Mouse (Mus musculus) cerebellum, postnatal 10 days (tissue): ENCODE data around the gene Slc5a4b.
A peak's percentile ranks its signal among the peaks of the same experiment; 100 is the strongest.
"Not testable (repeated sequence)": the region's sequence is repeated elsewhere in the genome, so short reads cannot be mapped to it uniquely, and the experiment has no call there.

Experiments
- DNase-seq, 2 experiments: peaks; one replicate each; pipeline ENCODE4 v3.0.0; 2021; ENCODE audit warnings: mixed read lengths in 2 of 2

The Slc5a4b gene

DNA sequence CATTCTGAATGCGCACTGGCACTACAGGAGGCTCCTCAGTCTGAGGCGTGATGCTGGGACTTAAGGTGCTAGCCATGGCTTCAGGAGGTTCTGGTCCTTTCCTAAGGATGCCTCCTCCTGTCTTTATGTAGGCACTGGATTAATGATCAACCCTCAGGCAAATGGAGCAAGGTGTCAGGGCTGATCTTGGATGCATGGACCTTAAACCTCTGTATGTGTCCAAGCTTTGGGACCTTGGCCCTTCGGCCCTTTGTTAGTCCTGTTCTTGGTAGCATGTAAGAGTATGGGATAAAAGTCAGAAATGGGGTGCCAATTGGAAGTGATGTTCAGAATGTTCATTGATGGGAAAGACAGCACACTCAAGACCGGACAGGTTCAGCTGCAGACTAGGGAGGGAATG is at the start of gene Slc5a4b:
Slc5a4b (minus strand) TSS at position 101 of the 400 bp plus-strand sequence.
- DNase-seq: no peak

DNA sequence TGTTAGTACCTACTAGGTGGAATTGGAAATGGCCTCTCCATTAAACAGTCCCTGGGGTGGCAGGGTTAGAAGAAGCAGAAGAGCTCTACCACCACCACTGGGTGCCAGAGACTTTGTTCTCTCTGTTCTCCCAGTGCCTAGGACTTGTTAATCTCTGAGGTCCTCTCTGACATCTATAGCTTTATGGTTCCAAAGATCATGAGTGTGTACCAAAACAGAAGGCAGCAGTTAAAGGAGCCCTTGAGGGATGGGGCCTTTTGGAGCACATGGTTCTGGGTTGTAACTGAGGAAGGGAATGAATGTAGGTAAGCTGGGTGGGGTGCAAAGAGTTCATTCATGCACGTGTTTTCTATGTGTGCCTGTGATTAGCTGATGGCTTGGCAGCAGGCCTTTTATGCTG is 47.2 kb upstream of the Slc5a4b start:
- DNase-seq: no peak

DNA sequence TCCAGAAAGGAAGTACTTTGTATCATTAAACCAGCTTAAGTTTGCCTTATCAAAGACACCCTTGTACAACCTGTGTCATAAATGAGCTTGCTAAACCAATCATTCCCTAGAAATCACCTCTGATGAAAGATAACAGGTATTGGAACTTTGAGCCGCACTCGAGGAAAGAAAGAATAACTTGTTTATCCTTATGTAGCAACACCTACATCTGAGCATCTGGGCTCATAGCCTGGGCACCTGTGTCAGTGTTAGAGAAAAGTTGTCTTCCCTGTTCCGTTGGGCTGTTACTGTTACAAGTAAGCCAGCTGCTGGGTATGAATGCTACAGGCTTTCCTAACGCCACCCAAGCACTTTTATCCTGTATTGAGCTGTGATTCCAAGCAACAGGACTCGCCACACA is 46.8 kb upstream of the Slc5a4b start:
- no peak for DNase-seq

DNA sequence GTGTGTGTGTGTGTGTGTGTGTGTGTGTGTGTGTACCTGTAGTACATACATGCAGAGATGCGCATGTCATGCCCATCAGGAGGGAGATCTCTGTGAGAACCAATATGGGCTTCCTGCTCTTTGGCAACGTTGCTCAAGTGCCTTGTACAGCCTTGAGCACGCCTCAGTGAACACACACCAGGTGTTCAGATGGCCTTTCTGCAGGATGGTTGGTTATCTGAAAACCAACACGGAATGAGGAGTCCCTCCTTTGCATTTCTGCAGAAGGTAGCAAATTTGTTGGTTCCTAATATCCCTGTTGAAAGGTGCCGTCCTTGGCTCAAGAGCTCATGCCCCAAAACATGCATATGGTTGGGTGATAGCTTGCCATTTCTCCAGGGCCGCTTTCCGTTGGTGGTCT is 45.1 kb upstream of the Slc5a4b start:
- DNase-seq: peak; percentile 57 to 65

DNA sequence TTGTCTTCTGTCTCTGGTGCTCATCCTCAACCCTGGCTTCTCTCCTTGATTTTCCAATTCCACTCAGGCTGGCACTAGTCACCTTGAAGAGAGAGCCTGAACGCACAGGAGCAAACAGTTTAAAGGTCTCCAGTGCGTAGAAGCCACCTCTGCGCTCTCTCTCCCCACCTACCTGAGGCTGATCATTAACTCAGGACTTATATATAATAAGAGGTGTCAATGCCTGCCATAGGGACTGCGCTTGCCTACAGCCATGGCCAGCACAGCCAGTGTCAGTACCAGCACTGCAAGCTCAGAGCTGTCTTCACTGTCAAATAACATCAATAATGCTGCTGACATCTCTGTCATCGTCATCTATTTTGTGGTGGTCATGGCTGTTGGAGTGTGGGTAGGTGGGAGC is 36.5 kb upstream of the Slc5a4b start, which contains the start of gene Slc5a4a:
Slc5a4a (plus strand) TSS at position 174 of the 400 bp plus-strand sequence.
- no peak for DNase-seq

DNA sequence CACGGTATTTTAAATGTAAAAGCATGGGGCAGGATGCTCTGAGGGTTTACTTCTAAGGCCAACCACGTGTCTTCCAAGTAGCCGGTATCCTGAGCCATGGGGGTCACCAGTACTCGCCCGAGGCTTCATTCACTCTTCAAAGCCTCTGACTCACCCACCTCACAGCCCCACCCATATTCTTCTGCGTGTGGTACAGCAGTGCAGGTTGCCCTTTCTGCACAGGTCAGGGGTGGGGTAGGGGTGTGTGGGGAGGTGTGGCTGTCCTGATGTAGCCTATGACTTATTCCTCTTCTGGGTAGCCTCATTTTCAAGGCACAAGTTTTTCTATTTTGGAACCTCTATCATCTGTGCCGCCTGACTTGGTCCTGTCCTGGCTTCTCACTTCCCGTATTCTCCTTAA is 36.1 kb upstream of the Slc5a4b start:
- DNase-seq: no peak

DNA sequence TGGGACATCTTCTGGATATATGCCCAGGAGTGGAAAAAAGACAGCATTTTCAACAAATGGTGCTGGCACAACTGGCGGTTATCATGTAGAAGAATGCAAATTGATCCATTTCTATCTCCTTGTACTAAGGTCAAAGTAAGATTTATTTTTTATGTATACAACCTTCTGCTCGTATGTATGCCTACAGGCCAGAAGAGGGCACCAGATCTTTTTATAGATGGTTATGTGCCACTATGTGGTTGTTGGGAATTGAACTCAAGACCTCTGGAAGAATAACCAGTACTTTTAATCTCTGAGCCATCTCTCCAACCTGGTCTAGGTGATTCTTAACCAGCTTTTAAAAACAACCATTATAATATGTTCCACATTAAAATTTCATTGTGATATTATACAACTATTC is 25.6 kb upstream of the Slc5a4b start:
- no peak for DNase-seq

DNA sequence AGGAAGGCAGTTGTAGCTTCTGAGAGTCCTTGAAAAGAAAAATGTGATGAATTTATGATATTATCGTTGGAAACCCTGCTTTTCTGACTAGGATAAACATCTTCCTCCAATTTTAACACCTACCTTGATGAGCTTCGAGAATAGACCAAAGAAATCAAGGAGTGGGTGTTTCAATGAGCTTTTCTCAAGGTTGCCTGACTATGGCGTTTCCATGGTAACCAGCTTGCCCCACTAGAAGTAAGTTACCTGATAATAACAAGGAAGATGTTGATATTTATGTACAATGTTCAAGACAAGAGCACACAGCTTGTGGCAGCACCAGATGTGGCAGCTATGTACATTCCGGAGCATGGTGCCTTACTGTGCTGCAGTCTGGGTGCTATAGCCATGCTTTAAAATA is 21.7 kb upstream of the Slc5a4b start:
- no peak for DNase-seq

DNA sequence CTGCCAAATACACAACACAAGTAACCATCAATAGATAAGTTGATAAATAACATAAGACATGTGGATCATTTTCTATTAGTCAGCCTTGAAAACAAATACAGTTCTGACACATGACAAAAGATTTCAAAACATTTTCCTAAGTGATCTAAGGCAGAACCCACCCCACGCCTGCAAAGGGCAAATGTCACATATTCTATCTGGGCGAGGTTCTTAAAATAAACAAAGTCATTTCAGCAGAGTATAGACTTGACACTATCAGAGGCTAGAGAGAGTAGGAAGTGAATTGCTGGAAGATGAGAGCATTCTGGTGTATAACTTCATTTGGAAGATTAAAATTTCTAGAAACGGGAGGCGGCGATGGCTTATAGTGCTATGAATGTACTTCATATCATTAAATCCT is 10.7 kb upstream of the Slc5a4b start:
- no peak for DNase-seq

DNA sequence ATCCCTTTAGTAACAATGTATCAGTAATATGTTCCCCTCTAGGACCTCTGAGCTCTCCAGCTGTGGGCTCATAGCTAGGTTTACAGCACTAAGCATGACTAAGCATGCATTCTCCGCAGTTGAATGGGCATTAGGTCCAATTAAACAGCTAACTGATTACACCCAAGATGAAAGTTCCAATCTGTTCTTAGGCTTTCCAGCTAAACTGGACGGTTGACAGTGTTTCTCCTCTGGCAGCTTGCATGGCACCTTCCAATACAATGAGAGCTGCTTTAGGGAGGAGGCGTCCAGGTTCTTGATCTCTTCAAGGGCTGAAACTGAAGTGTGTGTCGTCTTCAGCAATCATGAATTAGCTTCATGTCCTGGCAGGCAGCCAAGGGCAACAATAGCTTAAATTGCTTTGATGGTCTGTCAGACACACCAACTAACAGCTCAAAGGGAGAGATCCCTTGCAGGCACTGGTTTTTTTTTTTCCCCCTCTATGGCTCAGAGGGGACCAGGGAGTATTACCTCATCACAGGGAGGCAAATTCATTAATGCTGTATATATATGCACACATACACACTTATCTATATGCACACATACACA is 9.5 kb upstream of the Slc5a4b start:
- peak in 1 of 2 experiments; percentile 11 for DNase-seq

DNA sequence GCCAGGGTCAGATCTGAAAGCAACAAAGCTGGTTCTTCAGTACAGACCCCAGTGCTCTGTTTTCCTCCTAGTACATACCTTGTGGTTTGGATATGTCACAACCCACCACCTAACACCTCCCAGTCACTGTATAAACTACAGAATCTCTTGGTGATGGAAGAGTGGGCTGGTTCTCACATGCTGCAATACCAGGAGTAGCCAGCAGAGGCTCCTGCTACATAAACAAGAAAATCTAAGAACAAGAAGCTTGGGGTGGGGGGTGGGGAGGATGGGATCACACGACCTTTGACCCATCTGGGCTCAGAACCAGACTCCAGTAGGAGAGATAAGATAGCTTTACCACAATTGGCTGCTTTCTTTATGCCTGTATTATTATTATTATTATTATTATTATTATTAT is 8.0 kb upstream of the Slc5a4b start:
- peak; percentile 28 to 40 for DNase-seq

DNA sequence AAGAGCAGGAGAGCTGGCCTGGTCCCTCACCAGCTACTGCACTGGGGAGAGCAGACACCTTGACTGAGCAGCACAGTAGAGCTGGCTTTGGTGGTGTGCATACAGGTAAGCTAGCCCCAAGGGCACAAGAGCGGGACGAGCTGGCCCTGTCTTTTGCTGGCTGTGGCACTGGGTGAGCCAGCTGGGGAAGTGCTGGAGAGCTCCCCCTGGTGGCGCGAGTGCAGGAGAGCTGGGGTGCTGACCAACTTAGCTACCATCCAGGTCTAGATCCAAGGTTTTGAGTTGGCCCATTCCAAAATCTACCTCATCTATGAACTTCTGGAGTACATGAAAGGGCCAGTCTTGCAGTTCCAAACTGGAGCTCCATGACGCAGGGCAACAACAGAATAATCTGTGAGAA is 7.2 kb upstream of the Slc5a4b start:
- peak; percentile 61 to 65 for DNase-seq

DNA sequence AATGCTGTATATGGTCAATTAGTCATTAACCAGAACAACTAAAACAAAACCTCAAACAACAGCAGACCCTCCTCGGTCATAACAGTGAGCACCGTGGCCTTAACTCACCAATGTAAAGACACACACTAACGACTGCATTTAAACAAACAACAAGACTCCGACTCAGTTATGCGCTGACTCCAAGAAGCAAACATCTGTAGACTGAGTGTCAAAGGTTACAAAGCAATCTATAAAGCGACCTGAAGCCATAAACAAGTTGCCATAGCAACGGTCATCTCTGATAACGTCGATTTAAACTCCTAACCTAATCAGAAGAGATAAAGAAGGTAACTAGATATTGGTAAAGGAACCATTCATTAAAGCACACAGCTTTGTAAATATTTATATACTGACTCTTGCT is 13.4 kb downstream of the Slc5a4b start:
- no peak for DNase-seq

DNA sequence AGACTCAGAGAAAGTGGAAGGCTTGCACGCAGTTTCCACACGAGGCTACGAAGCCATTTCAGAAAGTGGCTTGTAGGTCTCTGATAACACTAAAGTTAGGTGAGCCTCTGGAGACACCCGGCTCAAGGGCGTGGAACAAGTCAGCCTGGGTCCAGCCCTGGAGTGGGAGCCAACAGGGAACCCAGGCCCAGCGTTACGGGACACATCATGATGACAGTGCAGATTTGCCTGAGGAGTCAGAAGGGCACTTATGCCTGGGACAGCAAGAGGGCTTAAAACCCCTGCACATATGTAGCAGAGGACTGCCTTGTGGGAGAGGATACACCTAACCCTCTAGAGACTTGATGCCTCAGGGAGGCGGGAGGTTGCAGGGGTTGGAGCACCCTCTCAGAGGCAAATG is 14.2 kb downstream of the Slc5a4b start:
- DNase-seq: no peak

DNA sequence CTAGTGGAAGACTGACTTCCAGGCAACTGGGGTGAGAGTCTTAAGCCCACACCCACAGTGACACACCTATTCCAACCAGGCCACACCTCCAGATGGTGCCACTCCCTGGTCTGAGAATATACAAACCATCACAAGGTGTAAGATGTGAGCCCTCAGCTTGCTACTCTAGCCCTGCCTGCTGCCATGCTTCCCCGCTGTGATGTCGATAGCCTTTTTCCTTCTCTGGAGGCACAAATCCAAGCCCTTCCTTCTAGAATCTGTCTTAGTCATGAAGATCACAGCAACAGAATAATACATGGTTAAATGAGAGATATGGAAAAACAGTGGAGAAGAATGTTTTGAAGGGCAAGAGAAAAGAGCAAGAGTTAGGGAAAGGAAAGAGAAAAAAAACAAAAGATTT is 33.8 kb downstream of the Slc5a4b start:
- DNase-seq: not testable (repeated sequence)

DNA sequence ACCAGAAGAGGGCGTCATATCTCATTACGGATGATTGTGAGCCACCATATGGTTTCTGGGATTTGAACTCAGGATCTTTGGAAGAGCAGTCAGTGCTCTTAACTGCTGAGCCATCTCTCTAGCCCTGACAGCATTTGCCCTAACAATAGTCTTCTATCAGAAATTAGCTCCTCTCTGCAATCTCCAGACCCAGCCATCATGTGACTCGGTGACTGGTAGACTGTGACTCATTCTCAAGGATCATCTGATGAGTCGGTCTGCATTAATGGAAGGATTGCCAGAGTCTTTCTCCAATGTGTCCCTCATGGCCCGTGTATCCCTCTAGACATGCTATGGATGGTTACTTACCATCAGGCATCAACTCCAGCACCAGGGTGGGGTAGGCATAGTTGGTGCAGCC is 38.7 kb downstream of the Slc5a4b start:
- not testable (repeated sequence) for DNase-seq

DNA sequence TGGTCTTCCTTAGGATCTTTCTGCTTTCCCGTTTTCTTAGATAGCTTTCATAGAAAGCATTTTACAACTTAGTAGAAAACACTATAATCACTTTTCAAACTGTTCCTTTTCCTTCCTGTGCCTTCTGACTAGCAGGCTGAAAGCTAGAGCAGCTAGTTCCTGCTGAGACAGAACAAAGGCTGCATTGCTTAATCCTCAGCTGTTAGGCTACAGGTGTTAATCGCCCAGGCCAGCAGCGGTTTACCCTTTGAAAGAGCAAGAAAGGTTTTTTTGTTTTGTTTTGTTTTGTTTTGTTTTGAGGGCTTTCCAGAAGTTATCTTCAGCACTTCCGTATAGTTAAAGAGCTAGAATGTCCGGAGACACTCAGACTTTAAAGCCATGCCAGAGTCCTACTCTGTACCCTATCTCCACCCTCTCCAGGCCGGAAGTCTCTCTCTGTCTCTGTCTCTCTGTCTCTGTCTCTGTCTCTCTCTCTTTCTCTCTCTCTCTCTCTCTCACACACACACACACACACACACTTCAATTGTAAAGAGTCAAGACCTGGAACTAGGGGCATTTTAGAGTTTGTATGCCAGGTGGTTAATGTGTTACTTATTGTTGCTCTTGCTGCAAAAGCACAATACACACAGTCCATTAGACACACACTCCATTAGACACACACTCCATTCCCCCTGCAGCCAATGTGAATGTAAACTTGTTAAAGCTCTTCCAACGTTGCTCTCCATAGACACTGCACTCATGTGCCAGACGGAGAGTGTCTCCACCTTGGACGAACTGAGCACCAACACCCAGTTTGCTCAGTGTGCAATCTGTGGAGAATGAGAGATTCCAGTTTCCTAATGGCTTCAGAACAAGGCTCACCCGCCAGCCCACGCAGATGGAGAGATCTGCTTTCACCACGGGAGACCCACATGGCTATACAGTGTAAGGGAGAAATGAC is 42.8 kb downstream of the Slc5a4b start:
- DNase-seq: peak; percentile 69 to 76

DNA sequence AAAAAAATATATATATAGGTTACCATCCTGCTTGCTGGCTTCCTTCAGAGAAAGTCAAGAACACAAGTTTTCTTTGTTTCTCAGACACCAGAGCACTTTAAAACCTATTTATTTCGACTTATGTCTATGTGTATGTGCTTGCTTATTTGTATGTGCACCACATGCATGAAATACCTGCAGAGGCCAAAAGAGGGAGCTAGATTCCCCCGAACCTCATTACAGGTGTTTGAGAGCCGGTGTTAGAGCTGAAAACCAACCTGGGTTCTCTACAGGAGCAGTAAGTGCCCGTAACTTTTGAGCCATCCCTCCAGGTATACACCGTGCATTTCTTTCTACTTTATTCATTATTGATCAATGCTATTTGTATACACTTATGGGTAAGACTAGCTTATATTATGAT is 48.3 kb downstream of the Slc5a4b start:
- DNase-seq: no peak

DNA sequence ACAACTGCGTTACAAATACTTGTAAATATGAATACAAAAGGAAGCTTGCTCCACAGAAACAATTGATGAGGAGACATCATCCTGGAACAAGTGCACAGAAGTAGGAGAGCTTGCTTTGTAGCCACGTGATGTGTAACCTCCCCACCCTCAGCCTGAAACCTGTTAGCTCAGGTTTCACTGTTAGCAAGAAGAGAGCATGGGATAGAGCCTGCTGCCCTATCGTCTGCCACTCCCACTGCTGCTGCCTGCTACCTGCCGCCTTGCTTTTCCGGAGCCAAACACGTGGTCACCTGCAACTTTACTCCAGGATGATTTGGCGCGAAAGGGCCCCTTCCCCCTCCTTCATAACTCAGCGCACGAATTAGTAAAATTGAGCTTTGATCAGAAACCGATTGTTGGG is 58.9 kb downstream of the Slc5a4b start:
- no peak for DNase-seq

DNA sequence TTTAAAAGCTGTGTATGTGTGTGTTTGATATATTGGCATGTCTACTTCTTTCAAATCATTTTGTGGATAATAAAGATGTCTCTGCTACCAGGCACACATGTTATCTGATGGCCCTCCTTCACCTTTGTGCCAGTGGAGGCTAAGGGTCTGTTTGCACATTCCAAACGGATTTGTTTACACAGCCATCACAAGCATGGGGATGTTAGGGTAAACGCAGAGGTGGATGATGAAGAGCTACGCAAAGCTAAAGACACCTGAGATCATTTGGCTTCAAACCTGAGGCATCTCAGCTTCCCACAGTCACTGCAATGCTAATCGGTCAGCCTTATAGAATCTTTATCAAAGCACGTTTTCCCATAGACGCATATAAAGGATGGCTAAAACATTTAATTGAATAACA is 61.8 kb downstream of the Slc5a4b start:
- DNase-seq: no peak

DNA sequence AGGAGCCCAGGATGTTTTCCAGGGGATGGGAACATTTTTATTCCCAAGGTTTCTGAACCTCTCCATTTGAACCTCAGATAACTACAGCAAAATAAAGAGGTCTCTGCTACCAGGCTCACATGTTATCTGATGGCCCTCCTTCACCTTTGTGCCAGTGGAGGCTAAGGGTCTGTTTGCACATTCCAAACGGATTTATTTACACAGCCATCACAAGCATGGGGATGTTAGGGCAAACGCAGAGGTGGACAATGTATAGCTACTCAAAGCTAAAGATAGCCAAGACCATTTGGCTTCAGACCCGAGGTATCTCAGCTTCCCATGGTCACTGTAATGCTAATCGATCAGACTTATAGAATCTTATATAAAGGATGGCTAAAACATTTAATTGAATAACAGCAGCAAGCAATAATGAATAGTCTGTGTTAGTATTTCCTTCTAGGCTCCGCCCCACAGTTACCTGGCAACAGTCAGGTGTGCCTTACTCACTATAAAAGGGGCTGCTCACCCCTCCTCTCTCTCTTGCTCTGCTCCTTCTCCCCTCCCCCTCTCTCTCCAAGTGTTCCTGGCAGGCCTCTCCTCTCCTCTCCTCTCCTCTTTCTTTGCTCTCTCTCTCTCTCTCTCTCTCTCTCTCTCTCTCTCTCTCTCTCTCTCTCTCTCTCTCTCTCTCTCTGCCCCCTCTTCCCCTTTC is 63.4 kb downstream of the Slc5a4b start:
- DNase-seq: no peak

DNA sequence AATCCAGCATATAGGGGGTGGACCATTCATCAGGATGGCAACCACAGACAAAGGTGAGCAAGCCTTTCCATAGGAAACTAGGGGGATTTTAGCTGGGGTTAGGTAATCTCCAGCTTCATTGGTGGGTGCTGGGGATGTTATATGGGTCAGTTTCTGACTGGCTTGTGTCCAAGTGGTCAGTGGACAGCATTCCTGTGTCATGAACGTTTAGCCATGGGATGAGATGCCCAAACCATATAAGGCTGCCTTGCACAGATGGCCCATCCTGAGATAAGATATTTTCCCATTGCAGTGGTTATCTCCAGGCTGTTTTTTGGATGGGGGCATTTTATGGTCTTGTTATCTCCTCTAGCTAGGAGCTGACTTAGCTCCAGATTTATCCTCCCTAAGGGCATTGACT is 64.0 kb downstream of the Slc5a4b start:
- no peak for DNase-seq

DNA sequence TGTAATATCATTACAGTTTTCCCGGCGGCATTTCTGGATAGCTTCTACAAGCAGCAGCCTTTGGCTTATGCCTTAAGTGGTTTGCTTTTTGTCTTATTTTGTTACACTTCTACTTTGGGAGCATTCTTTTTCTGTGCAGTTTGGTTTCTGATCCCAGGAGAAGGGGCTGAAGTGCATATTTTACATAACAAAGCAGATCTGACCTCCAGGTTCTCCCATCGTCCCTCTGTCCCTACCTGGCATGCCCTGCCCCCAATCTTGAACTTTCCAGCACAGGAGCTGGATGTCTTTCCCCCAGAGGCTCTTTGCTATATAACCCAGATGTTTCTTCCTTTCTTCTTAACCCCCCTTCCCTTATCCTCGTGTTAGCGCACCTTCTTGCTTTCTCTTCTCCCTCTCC is 65.4 kb downstream of the Slc5a4b start:
- no peak for DNase-seq

DNA sequence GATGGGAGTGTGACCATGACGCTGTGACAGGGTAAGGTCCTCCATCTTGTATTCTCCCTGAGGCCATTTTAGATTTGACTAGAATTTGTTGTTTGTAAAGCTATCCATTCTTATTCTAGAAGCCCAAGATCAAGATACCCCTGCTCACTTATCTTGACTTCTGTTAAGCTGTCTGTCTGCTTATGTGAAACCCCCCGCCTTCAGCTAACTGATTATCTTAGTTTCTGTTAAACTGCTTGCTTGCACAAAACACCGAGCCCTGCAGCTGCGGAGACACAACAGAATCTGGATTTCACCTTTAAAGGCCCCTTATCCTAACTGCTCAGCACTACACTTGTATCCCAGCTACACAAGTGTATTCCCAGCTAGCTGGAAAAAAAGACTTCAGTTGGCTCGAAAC is 73.8 kb downstream of the Slc5a4b start:
- no peak for DNase-seq
